Mouse (Mus musculus) liver, postnatal 0 days (tissue): ENCODE data around the gene Plpp3.

Experiments
- CTCF ChIP-seq: sonication (generic); IDR thresholded peaks from 2 replicates; pipeline ENCODE4 v1.5.1; 2016; ENCODE audit warnings: antibody characterized with exemption, low read depth
- EP300 ChIP-seq: IDR thresholded peaks from 2 replicates; pipeline ENCODE4 v1.6.1; 2016; ENCODE audit warnings: antibody characterized with exemption, low read depth, mild to moderate bottlenecking

DNA sequence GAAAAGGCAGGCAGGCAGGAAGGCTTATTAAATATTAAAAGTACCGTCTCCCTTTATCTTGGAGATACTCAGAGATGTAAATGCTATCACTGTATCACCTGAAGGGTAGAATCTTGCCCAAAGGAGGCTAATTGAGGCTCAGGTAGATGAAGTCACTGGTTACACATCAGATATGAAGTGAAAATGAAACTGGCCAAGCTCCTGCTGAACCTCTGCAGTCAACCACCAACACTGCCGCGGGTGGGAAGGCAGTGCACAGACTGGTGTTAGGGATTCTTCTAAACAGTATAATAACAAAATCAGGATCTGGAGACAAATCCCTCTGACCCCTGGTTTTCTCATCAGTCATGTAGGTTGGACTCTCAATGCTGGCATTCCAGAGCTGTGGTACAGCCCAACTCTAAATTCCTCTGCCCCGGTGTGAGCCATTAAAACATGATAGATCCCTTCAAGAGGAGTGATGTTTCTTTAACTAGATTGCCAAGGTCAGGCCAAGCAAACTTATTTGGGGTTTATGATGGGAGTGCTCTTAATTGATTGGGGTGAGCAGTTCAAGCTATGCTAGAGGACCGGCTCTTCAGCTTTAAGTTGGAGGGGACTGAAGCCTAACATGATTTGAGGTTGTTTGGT, 95.5 kb downstream of the Plpp3 start:
- TF ChIP-seq CTCF (no peak), EP300 (no peak)
